27 mouse cellular contexts compared by ENCODE assay signal in genomic region chr5:66294952-66295351, GRCm38 (mm10). TPM values are rescaled to one million over a fixed set of nuclear protein-coding genes. Genes with fewer than 3 reads are reported as not detected.
"Had no signal": no experiment of that assay in that cellular context is flagged by ENCODE, and none has a peak within 500 bp of the region (broad histone marks: within the 10 kb centered on the region; RNA-seq: fewer than 3 reads in every experiment).

No protein-coding gene starts in this region.

- H3K27me3 ChIP-seq: heart, embryonic 13.5 days; heart, embryonic 15.5 days; hindbrain, embryonic 13.5 days; hindbrain, embryonic 15.5 days; kidney, embryonic 15.5 days; limb, embryonic 13.5 days; limb, embryonic 15.5 days; liver, embryonic 12.5 days had no signal

- H3K4me3 ChIP-seq: heart, adult 2 months; heart, embryonic 13.5 days; heart, embryonic 15.5 days; hindbrain, embryonic 13.5 days; hindbrain, embryonic 15.5 days; kidney, embryonic 15.5 days; limb, embryonic 13.5 days; limb, embryonic 15.5 days; liver, embryonic 12.5 days had no signal

- H3K4me1 ChIP-seq: heart, embryonic 13.5 days; heart, embryonic 15.5 days; hindbrain, embryonic 13.5 days; hindbrain, embryonic 15.5 days; kidney, embryonic 15.5 days; limb, embryonic 13.5 days; limb, embryonic 15.5 days; liver, embryonic 12.5 days had no signal

- ATAC-seq: hindbrain, postnatal 0 days; intestine, embryonic 16.5 days; liver, embryonic 12.5 days had no signal

- DNase-seq: gastrocnemius, postnatal 14 days; gastrocnemius, postnatal 36 days; heart, adult 2 months; heart, postnatal 14 days; heart, postnatal 36 days; kidney, adult 11 months; kidney, adult 2 months; kidney, adult 9 months; kidney, postnatal 14 days; kidney, postnatal 36 days; left cerebral cortex, postnatal 4 days; lung, adult 18-20 months had no signal

- H3K4me2 ChIP-seq: heart, embryonic 11.5 days; heart, embryonic 13.5 days; heart, embryonic 15.5 days; hindbrain, embryonic 13.5 days; hindbrain, embryonic 15.5 days; kidney, embryonic 15.5 days; limb, embryonic 13.5 days; limb, embryonic 15.5 days; liver, embryonic 12.5 days had no signal

- H3K36me3 ChIP-seq: liver, embryonic 12.5 days had no signal

- H3K9me3 ChIP-seq: heart, embryonic 15.5 days; hindbrain, embryonic 13.5 days; hindbrain, embryonic 15.5 days; kidney, embryonic 15.5 days; limb, embryonic 13.5 days; limb, embryonic 15.5 days; liver, embryonic 12.5 days had no signal

- H3K9ac ChIP-seq: heart, embryonic 13.5 days; heart, embryonic 15.5 days; hindbrain, embryonic 13.5 days; hindbrain, embryonic 15.5 days; kidney, embryonic 15.5 days; limb, embryonic 13.5 days; limb, embryonic 15.5 days; liver, embryonic 12.5 days; liver, embryonic 14.5 days had no signal

- H3K27ac ChIP-seq: heart, adult 2 months; heart, embryonic 13.5 days; heart, embryonic 15.5 days; hindbrain, embryonic 13.5 days; hindbrain, embryonic 15.5 days; hindbrain, postnatal 0 days; kidney, embryonic 15.5 days; kidney, postnatal 0 days; limb, embryonic 13.5 days; limb, embryonic 15.5 days; liver, embryonic 12.5 days; liver, embryonic 14.5 days had no signal

RNA-seq across cellular contexts. Expression of gene Nsun7, which starts 35.3 kb away (rescaled TPM):
- total RNA-seq: gastrocnemius, adult 8-10 months; gastrocnemius, postnatal 14 days; gastrocnemius, postnatal 36 days; heart, adult 2 months had no signal
- polyA plus RNA-seq: large intestine, adult 2 months had no signal
